Mouse (Mus musculus) heart, postnatal 0 days (tissue): ENCODE data around the gene Pitpnb. TPM values are rescaled to one million over a fixed set of nuclear protein-coding genes. Genes with fewer than 3 reads are reported as not detected.
A peak's percentile ranks its signal among the peaks of the same experiment; 100 is the strongest.

ENCODE experiments used
- ATAC-seq: fragments of 200-750 bp; cut with Nextera tagmentation; 2 replicates; pipeline ENCODE4 v1.8.0; 2017; ENCODE audit warnings: low read depth, moderate number of reproducible peaks, moderate library complexity; ENCODE audit not compliant: insufficient read depth
- DNase-seq: peaks from one replicate; pipeline ENCODE4 v3.0.0-alpha.2; 2016; ENCODE audit warnings: low spot score
- H3K27ac ChIP-seq: fragments of 300-500 bp; sonication (generic); 2 replicates; pipeline ENCODE4 v1.5.1; 2014; ENCODE audit warnings: low read depth, mild to moderate bottlenecking
- H3K27me3 ChIP-seq: fragments of 300-500 bp; sonication (generic); 2 replicates; pipeline ENCODE4 v1.6.1; 2014; ENCODE audit warnings: low read length, mixed read lengths; ENCODE audit not compliant: control insufficient read depth, insufficient read depth
- H3K36me3 ChIP-seq: fragments of 300-500 bp; sonication (generic); replicated peaks from 2 replicates; pipeline ENCODE4 v1.6.1; 2014; ENCODE audit warnings: low read length, mixed read lengths; ENCODE audit not compliant: control insufficient read depth, insufficient read depth
- H3K4me1 ChIP-seq: fragments of 300-500 bp; sonication (generic); 2 replicates; pipeline ENCODE4 v1.6.1; 2014; ENCODE audit warnings: antibody characterized with exemption; ENCODE audit not compliant: control insufficient read depth, insufficient read depth
- H3K4me2 ChIP-seq: fragments of 300-500 bp; sonication (generic); 2 replicates; pipeline ENCODE4 v1.6.1; 2014; ENCODE audit warnings: low read depth, mild to moderate bottlenecking, low read length, moderate library complexity
- H3K4me3 ChIP-seq: fragments of 300-500 bp; sonication (generic); 2 replicates; pipeline ENCODE4 v1.5.1; 2014; ENCODE audit warnings: low read depth, low read length
- H3K9ac ChIP-seq: fragments of 300-500 bp; sonication (generic); replicated peaks from 2 replicates; pipeline ENCODE4 v1.6.1; 2014; ENCODE audit warnings: low read depth, low read length, mixed read lengths
- H3K9me3 ChIP-seq: fragments of 300-500 bp; sonication (generic); replicated peaks from 2 replicates; pipeline ENCODE4 v1.6.1; 2016; ENCODE audit warnings: low read length; ENCODE audit not compliant: control insufficient read depth
- CTCF ChIP-seq: IDR thresholded peaks from 2 replicates; pipeline ENCODE4 v1.5.1; 2016; ENCODE audit warnings: antibody characterized with exemption, control low read depth, low read depth
- EP300 ChIP-seq: IDR thresholded peaks from 2 replicates; pipeline ENCODE4 v1.6.1; 2016; ENCODE audit warnings: antibody characterized with exemption, low read depth
- WGBS: fragments of 180-500 bp; shearing (Covaris S2); extraction: QIAGEN DNeasy Blood & Tissue Kit; methylation state at CpG from one replicate; pipeline ENCODE4 v1.1.7; 2014; 5-methylcytosine and 5-hydroxymethylcytosine counted together
- polyA plus RNA-seq: library from polyadenylated mRNA; unstranded; fragments of >200 nt; fragmentation: Nextera tagmentation; extraction: Ambion mirVana; gene quantifications from 2 replicates; pipeline ENCODE4 v1.2.1, GENCODE M21; 2015
- total RNA-seq: library from RNA; depleted of rRNA; stranded (reverse); fragments of >200 nt; gene quantifications from 2 replicates; pipeline ENCODE4 v1.2.3, GENCODE M21; 2014; ENCODE audit warnings: low replicate concordance; rRNA removed

The Pitpnb gene
- total RNA-seq (2.3 and 6.1 TPM in 2 replicates), polyA plus RNA-seq (54.9 and 56.1 TPM in 2 replicates)

GRCm38 (mm10) chr5:111330417-111331098 is at the start of gene Pitpnb:
Pitpnb (plus strand) TSS chr5:111330763.
- H3K4me1 ChIP-seq: peaks cover 9% of the 10 kb centered on the region
- peaks cover 3% of the 10 kb centered on the region; the same call in 1 of the 2 replicates for H3K9me3 ChIP-seq
- H3K27me3 ChIP-seq: no peaks in the 10 kb centered on the region
- TF ChIP-seq CTCF: 0 out of 2 replicates have a peak, but pooled peaks have one; percentile 10
- no peak for TF ChIP-seq EP300
- H3K27ac ChIP-seq: peak within 1 kb of the TSS; percentile 82
- H3K4me2 ChIP-seq: peak within 1 kb of the TSS; percentile 94
- under 1% methylated on average over 59 of the region's 78 CpGs for WGBS
- peak within 1 kb of the TSS; percentile 96 for H3K9ac ChIP-seq
- H3K36me3 ChIP-seq: peaks cover 9% of the 10 kb centered on the region; the same call in 1 of the 2 replicates
- DNase-seq (peak; percentile 97), ATAC-seq (peak; percentile 99)
- H3K4me3 ChIP-seq: peak within 1 kb of the TSS; percentile 98

GRCm38 (mm10) chr5:111284420-111285175 is 46.0 kb upstream of the Pitpnb start:
- no peaks in the 10 kb centered on the region for H3K27me3 ChIP-seq
- no peak overlapping the region for H3K9ac ChIP-seq
- 80% methylated on average over 19 of the region's 19 CpGs for WGBS
- H3K27ac ChIP-seq: no peak overlapping the region
- TF ChIP-seq EP300 (no peak), CTCF (no peak)
- H3K4me2 ChIP-seq: no peak overlapping the region
- no peaks in the 10 kb centered on the region for H3K9me3 ChIP-seq
- H3K4me1 ChIP-seq: no peaks in the 10 kb centered on the region
- ATAC-seq (no peak), DNase-seq (no peak)
- H3K4me3 ChIP-seq: no peak overlapping the region
- peaks cover 22% of the 10 kb centered on the region for H3K36me3 ChIP-seq

- H3K36me3 ChIP-seq: peaks cover 22% of the 10 kb centered on the region
- H3K9ac ChIP-seq: no peak overlapping the region
- H3K4me1 ChIP-seq: no peaks in the 10 kb centered on the region
- H3K4me2 ChIP-seq: no peak overlapping the region
- no peak for ATAC-seq
- no peaks in the 10 kb centered on the region for H3K9me3 ChIP-seq
- H3K27me3 ChIP-seq: no peaks in the 10 kb centered on the region
- DNase-seq: no peak
- TF ChIP-seq CTCF (no peak), EP300 (no peak)
- H3K27ac ChIP-seq: no peak overlapping the region
- H3K4me3 ChIP-seq: no peak overlapping the region
- WGBS: 80% methylated on average over 5 of the region's 5 CpGs
Observed at GRCm38 (mm10) chr5:111287571-111287970, 43.0 kb upstream of the Pitpnb start.

GRCm38 (mm10) chr5:111288486-111288885 is 42.1 kb upstream of the Pitpnb start:
- Histone ChIP-seq H3K36me3 (peaks cover 17% of the 10 kb centered on the region), H3K4me1 (no peaks in the 10 kb centered on the region), H3K27ac (no peak overlapping the region), H3K27me3 (no peaks in the 10 kb centered on the region), H3K9ac (no peak overlapping the region), H3K4me2 (no peak overlapping the region), H3K4me3 (no peak overlapping the region), H3K9me3 (no peaks in the 10 kb centered on the region)
- TF ChIP-seq EP300 (no peak), CTCF (no peak)
- 88% methylated on average over 11 of the region's 11 CpGs for WGBS
- ATAC-seq (no peak), DNase-seq (no peak)

GRCm38 (mm10) chr5:111290071-111290470 is 40.5 kb upstream of the Pitpnb start:
- H3K4me2 ChIP-seq: no peak overlapping the region
- no peaks in the 10 kb centered on the region for H3K27me3 ChIP-seq
- TF ChIP-seq CTCF (no peak), EP300 (no peak)
- ATAC-seq (no peak), DNase-seq (no peak)
- no peak overlapping the region for H3K27ac ChIP-seq
- no peaks in the 10 kb centered on the region for H3K9me3 ChIP-seq
- no peaks in the 10 kb centered on the region for H3K4me1 ChIP-seq
- peaks cover 14% of the 10 kb centered on the region for H3K36me3 ChIP-seq
- H3K9ac ChIP-seq: no peak overlapping the region
- no peak overlapping the region for H3K4me3 ChIP-seq
- 89% methylated on average over 11 of the region's 11 CpGs for WGBS
